Mouse (Mus musculus): Measurements from ENCODE around the gene Pde4d.

Gene Pde4d

GRCm38 (mm10) chr13:108819846-108820408 lies 370.2 kb downstream of the Pde4d start:
- no peak for DNase-seq (ENCODE audit: extremely low read depth, low read depth, low spot score)

- DNase-seq (ENCODE audit: extremely low read depth, low read depth, low spot score): no peak
Measured at GRCm38 (mm10) chr13:108820487-108820886, 370.7 kb downstream of the Pde4d start.

GRCm38 (mm10) chr13:108821270-108821669 lies 371.5 kb downstream of the Pde4d start:
- no peak for DNase-seq (ENCODE audit: extremely low read depth, low read depth, low spot score)

- DNase-seq (ENCODE audit: extremely low read depth, low read depth, low spot score): no peak
Measured at GRCm38 (mm10) chr13:108824638-108825310, 375.0 kb downstream of the Pde4d start.

- no peak for DNase-seq (ENCODE audit: extremely low read depth, low read depth, low spot score)
Measured at GRCm38 (mm10) chr13:108825501-108825900, 375.8 kb downstream of the Pde4d start.

GRCm38 (mm10) chr13:108834197-108834596 lies 384.4 kb downstream of the Pde4d start:
- no peak for DNase-seq (ENCODE audit: extremely low read depth, low read depth, low spot score)

- no peak for DNase-seq (ENCODE audit: extremely low read depth, low read depth, low spot score)
Measured at GRCm38 (mm10) chr13:108836314-108836713, 386.6 kb downstream of the Pde4d start.

- no peak for DNase-seq (ENCODE audit: extremely low read depth, low read depth, low spot score)
Measured at GRCm38 (mm10) chr13:108839142-108839541, 389.4 kb downstream of the Pde4d start.

- no peak for DNase-seq (ENCODE audit: extremely low read depth, low read depth, low spot score)
Measured at GRCm38 (mm10) chr13:108854090-108854489, 404.3 kb downstream of the Pde4d start.

GRCm38 (mm10) chr13:108856776-108857435 lies 407.2 kb downstream of the Pde4d start:
- DNase-seq (ENCODE audit: extremely low read depth, low read depth, low spot score): no peak

GRCm38 (mm10) chr13:108859336-108859735 lies 409.6 kb downstream of the Pde4d start:
- DNase-seq (ENCODE audit: extremely low read depth, low read depth, low spot score): no peak

- no peak for DNase-seq (ENCODE audit: extremely low read depth, low read depth, low spot score)
Measured at GRCm38 (mm10) chr13:108860737-108861136, 411.0 kb downstream of the Pde4d start.

- no peak for DNase-seq (ENCODE audit: extremely low read depth, low read depth, low spot score)
Measured at GRCm38 (mm10) chr13:108861707-108862106, 412.0 kb downstream of the Pde4d start.

- DNase-seq (ENCODE audit: extremely low read depth, low read depth, low spot score): no peak
Measured at GRCm38 (mm10) chr13:108862173-108862572, 412.4 kb downstream of the Pde4d start.

- no peak for DNase-seq (ENCODE audit: extremely low read depth, low read depth, low spot score)
Measured at GRCm38 (mm10) chr13:108900160-108900559, 450.4 kb downstream of the Pde4d start.

GRCm38 (mm10) chr13:108905121-108905520 lies 455.4 kb downstream of the Pde4d start:
- no peak for DNase-seq (ENCODE audit: extremely low read depth, low read depth, low spot score)

- no peak for DNase-seq (ENCODE audit: extremely low read depth, low read depth, low spot score)
Measured at GRCm38 (mm10) chr13:108909193-108909592, 459.4 kb downstream of the Pde4d start.

GRCm38 (mm10) chr13:108914626-108915025 lies 464.9 kb downstream of the Pde4d start:
- DNase-seq (ENCODE audit: extremely low read depth, low read depth, low spot score): no peak

GRCm38 (mm10) chr13:108921146-108921545 lies 471.4 kb downstream of the Pde4d start:
- DNase-seq (ENCODE audit: extremely low read depth, low read depth, low spot score): no peak

- DNase-seq (ENCODE audit: extremely low read depth, low read depth, low spot score): no peak
Measured at GRCm38 (mm10) chr13:108934854-108935253, 485.1 kb downstream of the Pde4d start.

- DNase-seq (ENCODE audit: extremely low read depth, low read depth, low spot score): no peak
Measured at GRCm38 (mm10) chr13:108937272-108937671, 487.5 kb downstream of the Pde4d start.

- no peak for DNase-seq (ENCODE audit: extremely low read depth, low read depth, low spot score)
Measured at GRCm38 (mm10) chr13:108952911-108953310, 503.2 kb downstream of the Pde4d start.
